Mouse (Mus musculus): ENCODE measurements around the gene Tbx2. TPM values are rescaled to one million over a fixed set of nuclear protein-coding genes. Genes with fewer than 3 reads are reported as not detected.

Tbx2 gene
- polyA plus RNA-seq, 1 experiment = 3.5 TPM

DNA sequence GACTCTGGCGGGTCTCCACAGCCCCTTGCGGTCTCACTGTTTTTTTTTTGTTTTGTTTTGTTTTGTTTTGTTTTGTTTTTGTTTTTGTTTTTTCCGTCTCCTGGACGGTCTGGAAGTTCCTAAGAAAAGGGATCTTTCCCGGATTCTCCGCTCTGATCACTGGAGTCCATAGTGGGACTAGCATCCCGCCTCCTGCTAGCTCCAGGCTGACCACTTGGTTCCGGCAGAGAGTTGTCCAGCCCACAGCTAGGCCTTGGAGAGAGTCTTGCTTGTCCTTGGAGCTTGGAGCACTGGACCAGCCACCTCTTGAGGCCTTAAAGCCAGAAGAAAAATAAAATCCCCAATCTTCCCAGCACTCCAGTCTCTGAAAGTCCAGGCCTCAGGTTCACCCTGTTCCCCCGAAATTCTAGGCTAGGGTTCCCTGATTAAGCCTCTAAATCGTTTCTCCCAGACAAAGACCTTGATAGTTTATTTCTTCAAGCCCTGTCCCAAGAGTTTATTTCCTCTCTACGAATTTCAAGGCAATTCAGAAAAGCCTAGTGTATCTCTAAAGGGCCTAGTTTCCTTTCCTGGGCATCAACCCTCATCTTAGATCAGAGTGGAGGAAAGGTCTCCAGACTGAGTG lies 1.5 kb downstream of the Tbx2 start:
- WGBS = 15% methylated on average over 11 of the region's 11 CpGs
- TF ChIP-seq POLR2A (IDR thresholded peaks at IDR 0.05; ENCODE audit: control insufficient read depth, extremely low read depth, insufficient read depth, low read length, poor library complexity) = no peak
- no peak for TF ChIP-seq CTCF (IDR thresholded peaks at IDR 0.05; ENCODE audit: borderline replicate concordance, control insufficient read depth, extremely low read depth, insufficient read depth, low read length, poor library complexity)
- Histone ChIP-seq H3K4me1 (replicated peaks; ENCODE audit: control insufficient read depth, insufficient read depth, low read length) (peaks cover 3% of the 10 kb centered on the region; the same call in 1 of the 2 replicates), H3K4me3 (ENCODE audit: control insufficient read depth, insufficient read depth, low read length) (no peak overlapping the region), H3K27me3 (ENCODE audit: control insufficient read depth, insufficient read depth, low read length) (peaks cover 50% of the 10 kb centered on the region), H3K36me3 (ENCODE audit: control insufficient read depth, insufficient read depth, low read length) (no peaks in the 10 kb centered on the region), H3K27ac (ENCODE audit: control insufficient read depth, insufficient read depth, low read length) (no peak overlapping the region)
- no peak for DNase-seq

DNA sequence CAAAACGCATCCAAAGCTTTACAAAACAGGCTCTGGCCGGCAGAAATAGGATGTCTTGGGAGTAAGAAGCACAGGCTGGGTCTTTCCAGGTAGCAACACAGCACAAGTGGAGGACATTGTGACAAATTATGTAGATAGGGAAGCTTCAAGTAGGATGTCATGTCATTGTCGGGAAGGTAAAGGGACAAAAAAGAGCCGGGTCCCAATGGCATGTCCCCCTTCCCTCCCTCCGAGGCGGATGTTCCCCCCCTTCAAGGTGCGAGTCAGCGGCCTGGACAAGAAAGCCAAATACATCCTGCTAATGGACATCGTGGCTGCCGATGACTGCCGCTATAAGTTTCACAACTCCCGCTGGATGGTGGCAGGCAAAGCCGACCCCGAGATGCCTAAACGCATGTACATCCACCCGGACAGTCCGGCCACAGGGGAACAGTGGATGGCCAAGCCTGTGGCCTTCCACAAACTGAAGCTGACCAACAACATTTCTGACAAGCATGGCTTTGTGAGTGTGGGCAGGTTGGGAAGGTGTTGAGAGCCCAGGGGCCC lies 2.1 kb downstream of the Tbx2 start:
- 11% methylated on average over 17 of the region's 17 CpGs for WGBS
- no peak overlapping the region for H3K27ac ChIP-seq (ENCODE audit: control insufficient read depth, insufficient read depth, low read length)
- DNase-seq = no peak
- peaks cover 49% of the 10 kb centered on the region for H3K27me3 ChIP-seq (ENCODE audit: control insufficient read depth, insufficient read depth, low read length)
- peaks cover 3% of the 10 kb centered on the region; the same call in 1 of the 2 replicates for H3K4me1 ChIP-seq (replicated peaks; ENCODE audit: control insufficient read depth, insufficient read depth, low read length)
- no peak for TF ChIP-seq CTCF (IDR thresholded peaks at IDR 0.05; ENCODE audit: borderline replicate concordance, control insufficient read depth, extremely low read depth, insufficient read depth, low read length, poor library complexity)
- no peak for TF ChIP-seq POLR2A (IDR thresholded peaks at IDR 0.05; ENCODE audit: control insufficient read depth, extremely low read depth, insufficient read depth, low read length, poor library complexity)
- H3K36me3 ChIP-seq (ENCODE audit: control insufficient read depth, insufficient read depth, low read length) = no peaks in the 10 kb centered on the region
- no peak overlapping the region for H3K4me3 ChIP-seq (ENCODE audit: control insufficient read depth, insufficient read depth, low read length)

DNA sequence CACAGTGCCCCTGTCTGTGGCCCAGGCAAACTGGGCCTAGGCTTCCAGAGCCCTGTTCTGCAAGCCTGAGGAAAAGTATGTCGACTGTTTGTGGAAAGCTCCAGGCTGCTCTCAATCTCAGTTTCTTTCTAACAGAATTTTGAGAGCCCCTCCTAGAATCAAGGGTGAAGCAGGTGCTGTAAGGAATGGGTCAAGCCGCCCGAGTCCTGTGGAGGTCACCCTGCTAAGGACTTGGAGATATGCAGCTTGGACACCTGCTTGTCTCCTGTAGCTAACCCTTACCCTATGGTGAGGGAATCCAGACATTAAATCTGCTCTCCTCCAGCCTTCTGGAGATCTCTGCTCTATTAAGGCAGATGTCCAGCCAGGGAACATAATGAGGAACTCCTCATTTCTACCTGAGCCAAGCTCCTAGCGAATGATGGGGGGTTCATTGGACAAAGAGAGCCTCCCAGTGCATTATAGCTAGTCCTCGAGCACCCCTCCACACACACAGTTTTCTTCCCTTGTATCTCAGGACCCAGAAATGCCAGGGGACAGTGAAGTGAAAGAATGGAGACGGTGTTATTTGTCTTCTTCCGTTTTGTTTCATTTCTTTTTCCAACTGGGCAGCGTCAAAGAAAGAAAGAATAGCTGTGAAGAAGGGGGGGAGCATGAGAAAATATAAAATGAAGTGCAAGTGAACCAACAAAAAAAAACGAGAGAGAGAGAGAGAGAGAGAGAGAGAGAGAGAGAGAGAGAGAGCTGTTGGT lies 2.8 kb downstream of the Tbx2 start:
- no peak for TF ChIP-seq POLR2A (IDR thresholded peaks at IDR 0.05; ENCODE audit: control insufficient read depth, extremely low read depth, insufficient read depth, low read length, poor library complexity)
- no peak for TF ChIP-seq CTCF (IDR thresholded peaks at IDR 0.05; ENCODE audit: borderline replicate concordance, control insufficient read depth, extremely low read depth, insufficient read depth, low read length, poor library complexity)
- no peak overlapping the region for H3K27ac ChIP-seq (ENCODE audit: control insufficient read depth, insufficient read depth, low read length)
- 16% methylated on average over 9 of the region's 9 CpGs for WGBS
- no peak overlapping the region for H3K4me3 ChIP-seq (ENCODE audit: control insufficient read depth, insufficient read depth, low read length)
- no peak for DNase-seq
- H3K27me3 ChIP-seq (ENCODE audit: control insufficient read depth, insufficient read depth, low read length) = peaks cover 51% of the 10 kb centered on the region
- peaks cover 3% of the 10 kb centered on the region; the same call in 1 of the 2 replicates for H3K4me1 ChIP-seq (replicated peaks; ENCODE audit: control insufficient read depth, insufficient read depth, low read length)
- no peaks in the 10 kb centered on the region for H3K36me3 ChIP-seq (ENCODE audit: control insufficient read depth, insufficient read depth, low read length)

DNA sequence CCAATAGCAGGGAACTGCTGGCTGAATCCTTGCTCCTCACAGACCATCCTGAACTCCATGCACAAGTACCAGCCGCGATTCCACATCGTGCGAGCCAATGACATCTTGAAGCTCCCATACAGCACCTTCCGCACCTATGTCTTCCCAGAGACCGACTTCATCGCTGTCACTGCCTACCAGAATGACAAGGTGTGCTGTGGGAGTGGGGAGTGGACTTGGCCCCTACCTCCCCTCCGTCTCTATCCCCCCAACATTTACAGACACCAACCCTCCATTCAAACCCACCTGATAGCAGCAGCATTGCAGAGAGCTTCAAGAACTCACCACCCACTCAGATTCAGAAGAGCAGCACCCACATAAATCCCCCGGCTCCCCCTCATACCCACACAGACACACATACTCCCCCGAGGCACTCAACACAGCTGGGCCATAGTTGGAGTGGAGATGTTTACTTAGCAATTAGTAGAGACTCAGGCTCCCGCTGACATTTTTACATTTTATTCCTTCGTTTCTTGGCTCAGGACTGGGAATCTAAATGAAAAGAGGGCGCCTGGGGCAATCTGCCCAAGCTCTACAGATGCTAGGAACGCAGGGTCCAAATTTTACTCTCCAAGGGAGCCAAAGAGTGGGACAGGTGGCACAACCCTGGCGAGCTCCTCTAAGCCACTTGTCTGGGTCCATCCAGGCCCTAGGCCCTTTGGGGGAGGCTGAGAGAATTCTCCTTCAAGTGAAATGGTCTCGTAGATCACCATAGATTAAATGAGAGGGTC lies 3.6 kb downstream of the Tbx2 start:
- Histone ChIP-seq H3K4me1 (replicated peaks; ENCODE audit: control insufficient read depth, insufficient read depth, low read length) (peaks cover 3% of the 10 kb centered on the region; the same call in 1 of the 2 replicates), H3K27ac (ENCODE audit: control insufficient read depth, insufficient read depth, low read length) (no peak overlapping the region), H3K4me3 (ENCODE audit: control insufficient read depth, insufficient read depth, low read length) (no peak overlapping the region), H3K36me3 (ENCODE audit: control insufficient read depth, insufficient read depth, low read length) (no peaks in the 10 kb centered on the region), H3K27me3 (ENCODE audit: control insufficient read depth, insufficient read depth, low read length) (peaks cover 56% of the 10 kb centered on the region)
- TF ChIP-seq POLR2A (IDR thresholded peaks at IDR 0.05; ENCODE audit: control insufficient read depth, extremely low read depth, insufficient read depth, low read length, poor library complexity) (no peak), CTCF (IDR thresholded peaks at IDR 0.05; ENCODE audit: borderline replicate concordance, control insufficient read depth, extremely low read depth, insufficient read depth, low read length, poor library complexity) (no peak)
- no peak for DNase-seq
- WGBS = 18% methylated on average over 16 of the region's 16 CpGs

DNA sequence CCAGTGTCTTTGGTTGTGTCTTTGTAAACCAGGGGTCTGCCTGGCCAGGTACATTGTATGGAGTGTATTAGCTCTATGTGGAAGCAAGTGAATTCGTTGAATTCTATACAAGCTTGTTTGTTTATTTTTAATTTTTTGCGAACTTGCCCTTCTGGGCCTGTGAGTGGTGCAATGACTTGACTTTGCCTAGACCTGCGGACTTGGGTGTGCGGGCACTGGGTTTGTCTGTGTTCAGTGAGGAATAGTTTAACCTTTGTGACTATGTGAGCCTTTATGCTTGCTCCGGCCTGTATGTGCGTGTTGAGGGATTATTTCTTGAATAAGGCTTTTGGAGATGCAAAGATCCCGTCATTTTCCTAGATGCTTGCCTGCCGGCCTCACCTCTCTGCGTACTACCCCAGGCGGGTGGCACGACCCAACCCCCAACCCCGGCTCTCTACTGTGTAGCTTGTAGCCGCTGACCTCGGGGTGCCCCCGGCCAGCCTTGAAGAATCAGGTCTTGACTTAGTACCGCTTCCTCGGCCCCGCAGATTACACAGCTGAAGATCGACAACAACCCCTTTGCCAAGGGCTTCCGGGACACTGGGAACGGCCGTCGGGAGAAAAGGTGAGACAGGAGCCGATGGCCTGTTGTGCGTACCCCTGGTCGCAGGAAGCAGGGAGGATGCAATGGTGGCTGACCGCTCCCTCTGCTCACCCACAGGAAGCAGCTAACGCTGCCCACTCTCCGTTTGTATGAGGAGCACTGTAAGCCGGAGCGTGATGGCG lies 4.4 kb downstream of the Tbx2 start:
- Histone ChIP-seq H3K27me3 (ENCODE audit: control insufficient read depth, insufficient read depth, low read length) (peaks cover 61% of the 10 kb centered on the region), H3K36me3 (ENCODE audit: control insufficient read depth, insufficient read depth, low read length) (no peaks in the 10 kb centered on the region), H3K27ac (ENCODE audit: control insufficient read depth, insufficient read depth, low read length) (no peak overlapping the region), H3K4me3 (ENCODE audit: control insufficient read depth, insufficient read depth, low read length) (no peak overlapping the region), H3K4me1 (replicated peaks; ENCODE audit: control insufficient read depth, insufficient read depth, low read length) (peaks cover 4% of the 10 kb centered on the region; the same call in 1 of the 2 replicates)
- no peak for DNase-seq
- TF ChIP-seq CTCF (IDR thresholded peaks at IDR 0.05; ENCODE audit: borderline replicate concordance, control insufficient read depth, extremely low read depth, insufficient read depth, low read length, poor library complexity) (no peak), POLR2A (IDR thresholded peaks at IDR 0.05; ENCODE audit: control insufficient read depth, extremely low read depth, insufficient read depth, low read length, poor library complexity) (no peak)
- whole genome bisulfite sequencing = 12% methylated on average over 32 of the region's 32 CpGs

All from thymus, adult 2 months (tissue).